Mouse (Mus musculus) brain, embryonic 14.5 days (tissue): ENCODE results near the gene Cbarp. TPM values are rescaled to one million over a fixed set of nuclear protein-coding genes. Genes with fewer than 3 reads are reported as not detected.
"Not testable (repeated sequence)": the region's sequence is repeated elsewhere in the genome, so short reads cannot be mapped to it uniquely, and the experiment has no call there.

Experiments
- DNase-seq: peaks from one replicate; pipeline ENCODE4 v3.0.0-alpha.2; 2011; ENCODE audit warnings: low read depth
- CTCF ChIP-seq: fragments of 200-500 bp; IDR thresholded peaks from 2 replicates; pipeline ENCODE4 v1.5.1; 2012; ENCODE audit warnings: inconsistent platforms, mild to moderate bottlenecking, moderate library complexity, borderline replicate concordance; ENCODE audit not compliant: insufficient read depth, insufficient read length; ENCODE audit errors: extremely low read depth
- POLR2A ChIP-seq: fragments of 200-500 bp; IDR thresholded peaks from 2 replicates; pipeline ENCODE4 v1.6.1; 2012; ENCODE audit warnings: mild to moderate bottlenecking, inconsistent platforms, borderline replicate concordance; ENCODE audit not compliant: poor library complexity, insufficient read depth, insufficient read length, severe bottlenecking; ENCODE audit errors: extremely low read depth
- polyA plus RNA-seq: library from polyadenylated mRNA; depleted of rRNA; stranded (reverse); fragments of >200 nt; gene quantifications from 2 replicates; pipeline ENCODE4 v1.2.3, GENCODE M21; 2012

Cbarp gene
- polyA plus RNA-seq, 1 experiment: 242 TPM

- TF ChIP-seq CTCF (no peak), POLR2A (peak; percentile 99)
- peak; percentile 100 for DNase-seq
Measured at GRCm38 (mm10) chr10:80167460-80168037, 26.9 kb upstream of the Cbarp start.

GRCm38 (mm10) chr10:80166136-80166535 lies 25.5 kb upstream of the Cbarp start:
- not testable (repeated sequence) for DNase-seq

- DNase-seq: peak; percentile 76
- TF ChIP-seq CTCF (no peak), POLR2A (no peak)
Measured at GRCm38 (mm10) chr10:80165392-80166128, 24.9 kb upstream of the Cbarp start, which contains the start of gene Cirbp. Gene Cirbp (plus strand): TSS chr10:80165985.

- peak; percentile 97 for DNase-seq
Measured at GRCm38 (mm10) chr10:80164998-80165344, 24.3 kb upstream of the Cbarp start.

DNA sequence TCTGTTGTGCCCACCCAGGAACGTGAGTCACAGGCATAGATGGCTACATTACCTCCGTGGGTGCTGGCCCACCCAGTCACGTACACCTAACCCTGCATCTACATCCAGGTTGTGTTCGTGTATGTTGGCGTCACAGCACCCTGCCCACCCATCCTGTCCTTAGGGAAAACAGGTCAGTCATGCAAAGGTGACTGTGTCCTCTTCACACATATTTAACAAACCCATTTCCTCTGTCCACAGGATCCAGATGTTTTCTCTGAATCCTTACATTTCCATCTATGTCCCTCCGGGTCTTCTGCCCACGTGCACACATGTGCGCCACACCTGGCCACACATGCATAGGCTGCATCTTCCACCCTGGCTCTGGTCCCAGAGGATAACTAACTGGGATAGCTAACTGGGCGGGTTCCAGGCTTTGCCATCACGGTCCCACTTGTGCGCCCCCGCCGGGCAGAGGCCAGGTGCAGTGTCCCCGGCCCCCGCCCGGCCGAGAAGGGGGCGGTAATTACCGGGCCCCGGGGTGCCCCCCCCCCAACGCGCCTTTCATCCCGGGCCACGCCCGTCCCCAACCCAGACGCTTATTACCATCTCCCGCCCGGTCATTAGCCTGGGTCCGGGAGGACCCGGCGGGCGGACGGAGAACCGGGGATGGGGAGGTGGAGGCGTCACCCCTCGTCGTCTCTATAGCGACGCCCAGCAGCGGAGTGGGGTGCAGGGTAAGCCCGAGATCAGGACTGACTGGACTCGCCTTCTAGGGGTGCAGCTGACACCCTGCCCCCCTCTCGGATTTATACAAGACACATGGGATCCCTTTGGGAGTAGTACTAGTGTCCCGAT lies 23.7 kb upstream of the Cbarp start:
- TF ChIP-seq POLR2A: no peak
- no peak for TF ChIP-seq CTCF
- DNase-seq: no peak

More at GRCm38 (mm10) chr10:80164998-80165344, 24.3 kb upstream of the Cbarp start:
- peak; percentile 52; the same call in 1 of the 2 replicates for TF ChIP-seq POLR2A
- TF ChIP-seq CTCF: peak; percentile 99

GRCm38 (mm10) chr10:80163721-80164120 lies 23.1 kb upstream of the Cbarp start:
- DNase-seq: no peak
- TF ChIP-seq POLR2A (no peak), CTCF (no peak)

DNA sequence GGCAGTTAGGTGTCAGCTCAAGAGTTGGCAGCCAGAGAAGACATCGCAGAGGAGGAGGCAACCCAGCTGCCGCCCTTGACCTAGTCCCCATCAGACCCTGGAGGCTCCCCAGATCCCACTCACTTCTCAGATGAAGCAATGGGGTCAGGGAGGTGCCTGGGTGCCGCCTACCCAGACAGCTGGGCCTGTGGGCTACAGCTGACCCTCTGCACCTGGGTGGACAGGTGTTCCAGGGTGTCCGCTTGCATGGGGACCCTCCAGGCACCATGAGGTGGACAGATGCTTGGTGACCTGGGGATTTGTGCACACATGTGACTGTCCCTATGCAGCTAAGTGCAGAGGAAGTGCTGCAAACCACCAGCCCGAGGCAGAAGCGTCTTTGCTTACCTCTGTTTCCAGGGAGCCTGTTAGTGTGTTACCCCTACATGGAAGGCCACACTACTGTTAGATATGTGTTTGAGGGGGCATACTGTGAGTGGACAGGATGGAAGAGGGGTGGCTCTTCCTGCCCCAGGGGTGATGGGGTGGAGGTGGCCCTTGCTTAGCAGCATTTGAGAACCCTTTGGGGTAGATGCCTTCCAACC lies 22.2 kb upstream of the Cbarp start:
- no peak for DNase-seq
- no peak for TF ChIP-seq CTCF
- TF ChIP-seq POLR2A: no peak

DNA sequence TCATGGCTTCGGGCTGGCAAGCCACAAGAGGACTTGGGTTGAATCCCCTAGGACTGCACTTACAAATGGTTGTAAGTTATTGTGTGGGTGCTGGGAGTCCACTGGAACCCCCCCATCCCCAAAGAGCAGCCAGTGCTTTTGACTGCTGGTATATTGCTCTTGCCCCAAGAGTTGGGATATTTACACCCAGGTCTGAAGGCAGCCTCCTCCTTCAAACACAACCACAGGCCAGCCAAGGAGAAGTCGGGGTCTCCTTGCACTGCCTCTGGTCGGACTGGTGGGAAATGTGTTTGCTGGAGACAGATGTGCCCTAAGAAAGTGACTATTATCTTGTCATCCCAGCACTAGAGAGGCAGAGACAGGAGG lies 21.6 kb upstream of the Cbarp start:
- TF ChIP-seq POLR2A (no peak), CTCF (no peak)

GRCm38 (mm10) chr10:80161522-80162242 lies 21.0 kb upstream of the Cbarp start:
- no peak for DNase-seq
- TF ChIP-seq POLR2A (no peak), CTCF (no peak)

More for the DNA sequence above, 21.6 kb upstream of the Cbarp start:
- no peak for DNase-seq

DNA sequence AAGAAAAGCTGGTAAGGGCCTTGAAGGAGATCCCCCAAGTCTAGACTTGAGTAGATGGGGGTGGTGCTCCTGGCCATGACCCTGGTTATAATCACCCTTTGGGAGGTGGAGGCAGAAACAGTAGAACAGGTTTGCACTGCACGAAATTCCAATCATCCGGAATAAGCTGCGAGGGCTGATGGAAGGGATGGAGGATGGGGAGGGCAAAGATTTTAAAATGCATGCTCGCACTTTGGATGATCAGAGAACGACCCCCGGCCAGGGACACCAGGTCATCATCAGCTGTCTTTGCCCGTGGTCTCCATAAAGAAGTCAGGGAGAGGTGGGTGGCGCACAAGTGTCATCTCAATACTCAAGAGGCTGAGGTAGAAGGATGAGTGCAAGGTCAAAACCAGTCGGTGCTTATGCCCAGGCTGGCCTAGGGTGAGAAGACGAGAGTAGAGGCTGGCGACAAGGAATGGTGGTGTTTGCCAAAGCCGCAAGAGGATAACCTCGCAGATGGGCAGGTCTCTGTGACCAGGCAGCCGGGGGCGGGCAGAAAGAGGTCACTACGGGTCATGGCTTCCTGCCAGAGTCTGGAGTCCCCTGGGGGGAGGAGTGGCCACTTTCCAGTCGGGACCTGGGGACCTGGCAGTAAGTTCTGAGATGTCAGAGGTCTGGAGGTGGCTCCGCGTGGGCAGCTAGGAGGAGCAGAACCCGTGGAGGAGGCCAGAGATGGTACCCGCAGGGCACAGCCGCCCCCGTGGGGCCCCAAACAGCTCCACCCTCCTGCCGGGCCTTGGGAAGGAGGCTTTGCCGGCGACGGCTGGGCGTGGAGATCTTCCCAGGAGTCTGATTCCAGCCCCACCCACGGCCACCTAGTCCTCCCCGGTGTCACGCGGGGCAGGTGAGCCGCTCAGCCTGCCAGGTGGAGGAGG lies 20.1 kb upstream of the Cbarp start:
- no peak for DNase-seq
- TF ChIP-seq CTCF: no peak
- no peak for TF ChIP-seq POLR2A
